Mouse (Mus musculus) megakaryocyte-erythroid progenitor cell, adult 5-6 weeks (primary cell): ENCODE measurements around the gene Mfap2. TPM values are rescaled to one million over a fixed set of nuclear protein-coding genes. Genes with fewer than 3 reads are reported as not detected.

Source experiments
- ATAC-seq: replicated peaks from 2 replicates; pipeline ENCODE4 v1.8.0; 2016; ENCODE audit warnings: mild to moderate bottlenecking, inconsistent platforms; ENCODE audit not compliant: severe bottlenecking, poor library complexity, low FRiP score, low TSS enrichment
- total RNA-seq, 2 experiments: library from RNA; stranded (forward) in 1 of 2; stranded (reverse) in 1 of 2; fragments of 200-1000, 215-1000 nt in 1 of 2; fragments of >200 nt in 1 of 2; fragmentation: Nextera tagmentation in 1 of 2; gene quantifications; 2 replicates each; pipeline ENCODE4 v1.2.3; 2014 to 2017

Mfap2 gene
- total RNA-seq, 2 experiments from 2014 or later: not detected

GRCm38 (mm10) chr4:141020811-141021613, 10.8 kb downstream of the Mfap2 start:
- ATAC-seq: no peak

- no peak for ATAC-seq
Measured at GRCm38 (mm10) chr4:141021614-141021929, 11.4 kb downstream of the Mfap2 start.

GRCm38 (mm10) chr4:141024052-141024451, 13.8 kb downstream of the Mfap2 start:
- no peak for ATAC-seq

GRCm38 (mm10) chr4:141024992-141025391, 14.8 kb downstream of the Mfap2 start:
- no peak for ATAC-seq

GRCm38 (mm10) chr4:141030541-141031206, 20.5 kb downstream of the Mfap2 start:
- ATAC-seq: no peak

- ATAC-seq: peak; percentile 69
Measured at GRCm38 (mm10) chr4:141031733-141032132, 21.5 kb downstream of the Mfap2 start.

GRCm38 (mm10) chr4:141033606-141034549, 23.7 kb downstream of the Mfap2 start:
- peak; percentile 58 for ATAC-seq

GRCm38 (mm10) chr4:141041117-141041516, 30.9 kb downstream of the Mfap2 start:
- ATAC-seq: no peak

GRCm38 (mm10) chr4:141044816-141045215, 34.6 kb downstream of the Mfap2 start:
- ATAC-seq: peak; percentile 58

GRCm38 (mm10) chr4:141048810-141049475, 38.7 kb downstream of the Mfap2 start:
- no peak for ATAC-seq

- no peak for ATAC-seq
Measured at GRCm38 (mm10) chr4:141049476-141049835, 39.2 kb downstream of the Mfap2 start.

GRCm38 (mm10) chr4:141052442-141052841, 42.2 kb downstream of the Mfap2 start:
- no peak for ATAC-seq

GRCm38 (mm10) chr4:141053138-141053537, 42.9 kb downstream of the Mfap2 start:
- no peak for ATAC-seq

GRCm38 (mm10) chr4:141053568-141054161, 43.4 kb downstream of the Mfap2 start:
- ATAC-seq: no peak

GRCm38 (mm10) chr4:141056970-141057369, 46.8 kb downstream of the Mfap2 start:
- ATAC-seq: no peak

GRCm38 (mm10) chr4:141058835-141059234, 48.6 kb downstream of the Mfap2 start:
- no peak for ATAC-seq

GRCm38 (mm10) chr4:141059616-141060425, 49.6 kb downstream of the Mfap2 start:
- peak; percentile 16 for ATAC-seq
